Mouse (Mus musculus): Measurements from ENCODE around the gene Cyp1b1.

Gene Cyp1b1

DNA sequence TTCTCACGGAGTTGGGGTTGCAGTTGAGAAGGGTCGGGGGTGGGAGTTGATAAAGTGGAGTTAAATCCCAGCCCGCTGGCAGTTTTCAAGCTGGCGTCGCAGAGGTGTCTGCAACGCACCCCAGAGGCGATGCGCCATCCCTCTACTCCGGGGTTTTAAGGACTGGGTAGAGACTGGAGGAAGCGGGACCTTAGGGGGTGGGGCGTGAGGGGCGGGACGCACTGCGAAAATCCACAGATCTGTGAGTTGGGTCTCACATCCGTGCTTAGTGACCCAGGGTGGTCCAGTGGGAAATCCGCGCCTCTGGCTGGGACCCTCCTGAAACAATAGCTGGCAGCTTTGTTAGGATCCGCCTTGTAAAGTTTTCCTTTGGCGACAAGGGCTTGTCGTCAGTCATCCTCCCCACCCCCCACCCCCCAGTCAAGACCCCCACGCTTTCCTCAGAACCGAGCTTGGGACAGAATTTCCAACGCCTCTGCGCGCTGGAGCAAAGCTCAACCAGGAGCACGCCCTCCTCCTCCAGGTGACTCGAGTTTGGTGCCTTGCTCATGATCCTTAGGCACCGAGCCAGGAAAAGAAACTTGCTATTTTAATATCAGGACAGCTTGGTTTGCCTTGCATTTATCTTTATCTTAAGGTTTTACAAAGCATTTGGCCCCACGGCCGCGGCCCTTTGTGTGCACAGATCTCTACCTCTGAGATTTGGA is at the start of gene Cyp1b1:
Gene Cyp1b1 (minus strand): TSS at position 131 of the 707 bp plus-strand sequence.
- no peak for DNase-seq (ENCODE audit: low spot score in 2 of 2)

DNA sequence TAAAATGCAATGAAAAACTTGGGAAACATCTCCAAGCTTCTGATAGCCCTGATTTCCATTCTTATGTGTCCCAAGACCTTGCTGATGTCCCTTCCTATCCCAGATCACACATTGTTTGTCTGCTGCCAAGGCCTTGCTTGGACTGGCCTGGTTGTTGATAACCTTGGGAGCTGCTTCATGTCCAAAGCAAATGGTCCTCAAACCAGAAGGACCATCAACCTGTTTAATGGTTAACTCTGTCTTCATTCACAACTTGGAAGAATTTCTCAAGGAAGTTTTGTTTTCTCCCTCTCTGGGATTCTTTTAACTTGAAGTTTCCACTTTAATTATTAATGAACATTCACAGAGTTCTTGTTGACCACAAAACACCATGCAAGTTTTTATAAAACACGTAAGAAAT is 47.0 kb upstream of the Cyp1b1 start:
- DNase-seq (ENCODE audit: low spot score in 2 of 2) = no peak

- no peak for DNase-seq (ENCODE audit: low spot score in 2 of 2)
Measured at GRCm38 (mm10) chr17:79753831-79754230, 39.0 kb upstream of the Cyp1b1 start.

GRCm38 (mm10) chr17:79752836-79753235 is 38.0 kb upstream of the Cyp1b1 start:
- DNase-seq (ENCODE audit: low spot score in 2 of 2) = no peak

DNA sequence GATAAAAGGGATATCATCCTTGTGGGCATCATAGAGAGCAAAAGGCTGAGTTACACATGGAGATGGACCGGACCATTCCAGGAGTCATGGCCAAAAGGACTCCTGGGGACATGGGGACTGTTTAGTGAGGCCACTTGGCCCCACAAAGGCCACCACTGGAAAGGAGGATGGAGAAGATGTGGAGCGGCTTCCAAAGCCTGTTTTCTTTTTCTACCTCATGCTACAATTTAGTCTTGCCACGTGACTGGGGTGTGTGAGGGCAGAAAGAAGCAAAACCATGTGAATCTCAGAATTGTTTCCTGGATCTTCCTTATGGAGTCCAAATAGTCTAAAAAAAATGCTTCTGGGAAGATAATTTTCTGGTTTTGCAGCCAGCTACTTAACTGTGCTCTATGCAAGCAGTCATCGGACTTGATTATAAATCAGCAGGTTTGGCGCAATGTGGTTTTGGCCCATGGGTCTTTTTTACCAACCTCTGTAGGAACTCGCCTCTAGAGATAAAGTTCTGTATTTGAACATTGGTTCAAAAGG is 36.9 kb upstream of the Cyp1b1 start:
- DNase-seq (ENCODE audit: low spot score in 2 of 2) = no peak

- DNase-seq (ENCODE audit: low spot score in 2 of 2) = no peak
Measured at GRCm38 (mm10) chr17:79749647-79750046, 34.8 kb upstream of the Cyp1b1 start.

GRCm38 (mm10) chr17:79746954-79747353 is 32.1 kb upstream of the Cyp1b1 start:
- DNase-seq (ENCODE audit: low spot score in 2 of 2) = no peak

DNA sequence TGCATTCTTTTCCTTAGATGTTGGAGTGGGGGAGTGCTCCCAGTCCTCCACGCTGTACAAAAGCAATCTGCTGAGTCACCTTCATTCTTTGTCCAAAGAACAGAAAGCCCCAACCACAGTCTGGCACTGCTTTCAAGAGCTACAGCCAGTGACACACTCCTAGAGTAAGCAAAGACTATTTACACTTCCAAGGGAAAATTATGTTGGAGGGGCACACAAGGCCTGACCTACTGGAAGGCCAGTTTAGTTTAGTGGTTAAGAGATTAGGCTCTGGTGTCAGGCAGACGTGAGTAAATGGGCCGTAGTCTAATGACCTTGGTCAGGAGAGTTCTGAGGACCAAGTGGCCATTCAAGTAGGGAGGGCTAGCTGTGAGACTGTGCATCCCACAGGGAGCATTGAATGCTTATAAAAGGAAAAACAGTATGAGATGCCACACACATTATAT is 31.3 kb upstream of the Cyp1b1 start:
- DNase-seq (ENCODE audit: low spot score in 2 of 2) = no peak

DNA sequence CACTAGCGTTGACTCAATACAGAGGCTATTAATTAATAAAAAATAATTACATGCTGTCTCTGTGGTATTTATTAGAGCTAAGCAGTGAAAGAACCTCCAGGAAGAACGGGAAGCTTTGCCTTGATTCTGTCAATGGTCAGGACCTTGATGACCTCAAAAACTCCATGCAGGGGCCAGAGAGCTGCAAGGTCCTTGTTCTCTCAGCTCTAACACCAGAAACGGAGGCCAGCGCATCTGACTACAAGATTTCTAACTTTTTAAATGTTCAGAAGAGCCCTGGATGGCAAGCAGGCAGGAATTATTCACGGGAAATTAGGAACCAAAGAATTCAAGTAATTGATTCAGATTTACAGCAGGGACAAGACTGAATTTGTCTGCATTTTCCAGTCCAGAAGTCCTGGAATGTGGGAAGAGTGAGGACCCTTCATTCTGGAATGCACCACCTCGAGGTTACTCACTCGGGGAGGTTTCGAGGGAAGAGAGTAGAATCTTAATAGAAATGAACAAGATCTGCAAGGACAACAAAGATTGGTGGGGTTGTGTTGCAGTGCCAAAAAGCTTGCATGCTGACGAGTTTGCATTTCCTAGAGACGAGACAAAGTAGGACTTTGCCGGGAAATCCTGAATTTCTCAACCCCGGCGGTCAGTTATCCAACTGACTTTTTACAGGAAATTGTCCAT is 30.3 kb upstream of the Cyp1b1 start:
- DNase-seq (ENCODE audit: low spot score in 2 of 2) = no peak

- DNase-seq (ENCODE audit: low spot score in 2 of 2) = no peak
Measured at GRCm38 (mm10) chr17:79743507-79743906, 28.6 kb upstream of the Cyp1b1 start.

- no peak for DNase-seq (ENCODE audit: low spot score in 2 of 2)
Measured at GRCm38 (mm10) chr17:79742635-79743034, 27.8 kb upstream of the Cyp1b1 start.

DNA sequence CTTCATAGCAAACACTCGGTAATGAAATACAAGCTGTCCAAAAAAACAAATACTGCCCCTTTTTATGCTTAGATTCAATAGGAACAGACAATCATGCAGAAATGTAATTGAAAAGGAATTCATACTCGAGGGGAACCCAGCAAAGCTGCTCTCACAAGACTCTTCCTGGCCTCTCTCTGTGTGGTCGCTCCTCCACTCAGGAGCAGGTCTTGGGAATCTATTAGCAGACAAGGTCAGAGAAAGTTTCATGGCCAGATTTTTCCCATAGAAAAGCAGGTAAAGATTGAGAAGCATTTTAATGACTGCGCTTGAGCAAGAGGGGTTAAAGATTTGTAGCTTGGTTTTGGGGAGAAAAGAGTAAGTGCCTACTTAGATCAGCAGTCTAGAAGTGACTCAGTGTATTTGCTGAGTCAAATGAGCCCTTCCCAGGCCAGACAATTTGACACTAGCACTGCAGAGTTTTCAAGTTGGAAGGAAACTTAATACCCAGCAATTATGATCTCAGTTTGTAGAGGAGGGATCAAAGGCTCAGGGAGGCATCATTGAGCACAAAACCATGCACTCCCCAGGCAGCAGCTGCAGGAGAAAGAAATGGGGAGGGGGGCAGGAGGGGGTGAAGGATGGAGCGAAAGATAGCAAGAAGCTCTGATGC is 24.1 kb upstream of the Cyp1b1 start:
- DNase-seq (ENCODE audit: low spot score in 2 of 2) = no peak

- no peak for DNase-seq (ENCODE audit: low spot score in 2 of 2)
Measured at GRCm38 (mm10) chr17:79737598-79737997, 22.7 kb upstream of the Cyp1b1 start.

DNA sequence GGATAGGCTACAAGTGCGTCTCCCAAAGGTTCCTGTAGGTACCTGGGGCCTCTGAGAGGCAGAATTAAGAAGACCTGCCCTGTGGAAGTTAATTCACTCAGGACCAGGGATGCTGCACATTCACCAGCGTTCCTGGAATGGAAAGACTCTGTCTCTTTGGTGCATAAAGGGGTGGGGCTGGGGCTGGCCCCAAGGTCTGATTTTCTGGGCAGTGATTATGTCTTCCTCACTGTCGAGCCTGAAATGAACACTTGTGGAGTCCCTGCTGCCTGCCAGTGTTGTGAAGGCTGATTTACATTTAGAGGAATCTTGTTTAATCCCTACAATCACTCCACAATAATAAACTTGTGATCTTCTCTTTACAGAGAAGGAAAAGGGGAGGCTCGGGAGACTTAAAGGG is 18.2 kb upstream of the Cyp1b1 start:
- no peak for DNase-seq (ENCODE audit: low spot score in 2 of 2)

- no peak for DNase-seq (ENCODE audit: low spot score in 2 of 2)
Measured at GRCm38 (mm10) chr17:79730988-79731387, 16.1 kb upstream of the Cyp1b1 start.

GRCm38 (mm10) chr17:79728585-79729503 is 14.0 kb upstream of the Cyp1b1 start:
- no peak for DNase-seq (ENCODE audit: low spot score in 2 of 2)

GRCm38 (mm10) chr17:79728053-79728584 is 13.3 kb upstream of the Cyp1b1 start:
- DNase-seq (ENCODE audit: low spot score in 2 of 2) = no peak

- DNase-seq (ENCODE audit: low spot score in 2 of 2) = no peak
Measured at GRCm38 (mm10) chr17:79726613-79727012, 11.8 kb upstream of the Cyp1b1 start.

- no peak for DNase-seq (ENCODE audit: low spot score in 2 of 2)
Measured at GRCm38 (mm10) chr17:79720681-79721080, 5.8 kb upstream of the Cyp1b1 start.

DNA sequence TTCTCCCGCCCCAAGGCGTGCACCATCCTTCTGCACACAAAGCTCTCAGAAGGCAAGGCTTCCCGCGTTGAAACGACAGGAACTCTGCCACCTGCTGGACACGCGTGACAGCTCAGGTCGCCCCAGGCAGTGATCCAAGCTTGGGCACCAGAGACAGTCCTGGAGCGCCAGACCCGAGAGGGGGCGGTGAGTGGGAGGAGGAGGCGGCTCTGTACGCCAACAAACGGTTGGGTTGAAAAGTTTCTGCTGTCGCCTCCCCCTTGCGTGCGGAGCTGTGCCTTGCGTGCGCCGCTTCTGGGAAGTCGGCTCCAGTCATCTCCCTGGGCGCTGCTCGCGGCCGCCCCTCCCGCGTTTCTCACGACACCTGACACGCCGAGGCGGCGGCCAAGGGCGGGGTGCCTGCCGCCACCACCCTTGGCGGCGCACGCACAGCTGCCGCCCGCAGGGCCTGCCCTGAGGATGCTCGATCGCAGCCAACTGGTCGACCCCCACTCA is 835 bp upstream of the Cyp1b1 start:
- peak; percentile 68 to 82 for DNase-seq (ENCODE audit: low spot score in 2 of 2)

DNA sequence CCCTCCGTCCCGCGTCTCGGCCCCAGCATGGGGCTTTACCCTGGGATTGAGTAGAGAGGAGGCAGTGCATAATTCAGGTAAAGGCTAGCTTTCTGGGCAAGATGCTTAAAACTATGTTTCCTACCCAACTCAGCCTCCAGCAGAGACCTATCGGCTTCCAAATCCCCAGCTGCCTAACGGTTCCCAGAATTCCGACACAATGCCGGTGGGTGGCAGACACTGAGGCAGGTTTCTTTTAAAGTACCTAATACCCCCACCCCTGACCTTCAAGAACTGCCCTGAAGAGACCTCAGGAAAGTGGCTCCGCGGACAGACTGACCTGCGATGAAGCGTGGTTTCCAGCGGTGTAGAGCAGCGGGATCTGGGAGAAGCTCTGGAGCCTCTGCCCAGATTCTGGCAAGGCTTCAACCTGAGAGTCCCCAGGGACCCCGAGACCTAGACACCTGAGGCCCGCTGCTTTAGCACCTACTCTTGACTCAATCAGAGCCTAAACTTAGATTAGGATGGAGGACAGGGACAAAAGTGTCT is 429 bp downstream of the Cyp1b1 start:
- no peak for DNase-seq (ENCODE audit: low spot score in 2 of 2)
